Mouse (Mus musculus): ENCODE measurements around the gene Kyat3.

Gene Kyat3

GRCm38 (mm10) chr3:142749131-142749530 lies 48.3 kb downstream of the Kyat3 start:
- DNase-seq = no peak

DNA sequence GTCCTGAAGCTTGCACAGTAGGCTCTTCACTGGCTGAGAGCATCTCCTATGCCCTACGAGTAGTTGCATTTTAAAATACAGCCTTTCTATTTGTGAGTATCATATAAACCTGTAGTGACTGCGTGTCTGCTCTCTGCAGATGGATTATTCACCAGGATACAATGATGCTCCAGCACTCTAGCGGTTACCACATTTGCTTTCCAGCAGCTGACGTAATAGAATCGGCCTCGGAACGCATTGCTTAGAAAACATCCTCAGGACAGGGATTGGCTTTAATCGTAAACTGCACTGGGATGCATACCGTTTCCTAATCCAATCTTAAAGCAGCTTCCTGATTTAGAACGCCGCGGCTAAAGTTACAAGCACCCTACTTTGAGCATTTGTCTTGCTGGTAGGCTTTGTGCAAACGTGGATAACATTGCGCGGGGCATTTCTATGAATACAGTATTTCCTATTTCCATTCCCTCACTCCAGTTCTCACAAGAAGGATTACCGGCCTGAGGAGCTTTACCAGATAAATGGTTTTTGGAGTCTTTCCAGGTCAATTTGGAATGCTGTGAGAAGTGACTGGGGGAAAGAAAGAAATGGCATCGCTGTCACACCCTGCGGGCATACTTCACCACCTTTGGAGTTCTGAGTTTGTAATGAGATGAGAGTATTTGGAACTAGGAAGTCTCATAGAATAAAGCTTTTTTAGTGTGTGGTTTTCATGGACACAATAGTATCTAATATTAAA lies 54.4 kb downstream of the Kyat3 start:
- no peak for DNase-seq

GRCm38 (mm10) chr3:142757841-142758240 lies 57.0 kb downstream of the Kyat3 start:
- no peak for DNase-seq

DNA sequence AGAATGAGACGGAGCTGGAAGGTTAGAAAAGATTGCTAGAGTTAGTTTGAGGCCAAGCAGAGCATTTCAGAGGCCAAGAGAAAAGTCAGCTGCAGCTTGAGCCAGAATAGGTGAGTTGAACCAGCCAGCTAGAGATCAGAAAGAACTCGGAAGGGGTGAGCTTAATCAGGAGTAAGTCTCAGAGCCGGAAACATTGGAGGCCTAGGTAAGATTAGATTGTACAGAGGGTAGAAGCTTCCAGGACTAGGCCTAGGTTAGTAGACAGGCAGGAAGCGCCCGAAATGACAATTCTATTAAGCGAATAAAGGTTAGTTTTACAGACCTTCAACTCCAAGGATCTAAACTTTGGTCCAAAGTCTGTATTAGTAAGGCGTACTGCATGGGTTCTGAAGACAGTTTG lies 57.7 kb downstream of the Kyat3 start:
- no peak for DNase-seq

GRCm38 (mm10) chr3:142760356-142760755 lies 59.5 kb downstream of the Kyat3 start:
- DNase-seq = no peak

DNA sequence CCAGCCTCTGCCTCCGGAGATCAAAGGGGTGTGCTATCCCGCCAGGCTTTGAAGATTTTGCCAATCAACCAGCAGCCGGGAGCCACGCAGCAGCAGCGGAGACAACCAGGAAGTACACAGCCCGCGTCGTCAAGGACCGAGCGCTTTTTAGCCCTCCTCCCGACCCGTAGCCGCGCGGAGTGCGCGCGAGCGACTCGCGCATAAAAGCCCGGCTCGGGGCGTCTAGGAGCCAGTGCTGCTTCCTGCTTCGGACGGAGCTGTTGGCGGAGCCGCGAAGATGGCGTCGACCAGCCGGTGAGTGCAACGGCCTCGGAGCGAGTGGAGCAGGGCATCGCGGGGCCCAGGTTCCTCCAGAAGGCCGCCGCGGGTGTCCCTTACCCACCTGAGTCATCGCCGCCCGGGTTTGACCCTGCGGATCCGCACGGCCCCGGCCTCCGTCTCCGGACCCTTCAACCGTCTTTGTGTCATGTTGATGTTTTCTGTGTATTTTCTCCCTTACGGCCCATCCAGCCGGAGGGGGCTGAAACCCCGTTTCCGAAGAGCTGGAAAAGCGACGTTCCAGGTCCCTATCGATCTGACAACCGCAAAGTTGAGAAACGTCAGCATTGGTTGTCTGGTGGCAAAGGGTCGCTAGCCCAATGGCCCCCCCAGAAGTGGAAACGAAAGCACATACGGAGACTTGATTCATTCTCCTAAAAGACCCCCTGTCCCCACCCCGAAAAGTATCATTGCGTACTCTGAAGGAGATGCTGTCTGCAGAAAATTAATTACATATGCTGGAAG lies 64.3 kb downstream of the Kyat3 start, which contains the start of gene Gtf2b:
Gtf2b (plus strand) TSS at position 51 of the 783 bp plus-strand sequence.
- peak; percentile 88 to 90 for DNase-seq

DNA sequence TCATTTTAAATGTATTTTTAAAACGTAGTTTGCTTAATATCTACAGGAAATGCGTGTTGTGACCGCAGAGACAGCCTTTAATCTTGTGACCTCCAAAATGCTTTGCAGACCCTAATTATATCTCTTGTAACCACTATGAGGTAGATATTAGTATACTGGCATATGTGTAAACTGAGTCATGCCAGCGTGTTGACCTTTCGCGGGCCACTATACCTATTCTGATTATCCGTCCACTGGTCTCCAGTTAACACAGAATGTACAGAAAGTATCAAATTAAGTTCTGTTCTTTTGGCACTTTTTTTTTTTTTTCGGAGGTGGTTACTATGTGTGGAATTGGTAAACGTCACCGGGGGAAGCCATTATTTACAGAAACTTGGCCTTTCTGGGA lies 64.9 kb downstream of the Kyat3 start:
- no peak for DNase-seq

GRCm38 (mm10) chr3:142768498-142768897 lies 67.6 kb downstream of the Kyat3 start:
- DNase-seq = no peak

DNA sequence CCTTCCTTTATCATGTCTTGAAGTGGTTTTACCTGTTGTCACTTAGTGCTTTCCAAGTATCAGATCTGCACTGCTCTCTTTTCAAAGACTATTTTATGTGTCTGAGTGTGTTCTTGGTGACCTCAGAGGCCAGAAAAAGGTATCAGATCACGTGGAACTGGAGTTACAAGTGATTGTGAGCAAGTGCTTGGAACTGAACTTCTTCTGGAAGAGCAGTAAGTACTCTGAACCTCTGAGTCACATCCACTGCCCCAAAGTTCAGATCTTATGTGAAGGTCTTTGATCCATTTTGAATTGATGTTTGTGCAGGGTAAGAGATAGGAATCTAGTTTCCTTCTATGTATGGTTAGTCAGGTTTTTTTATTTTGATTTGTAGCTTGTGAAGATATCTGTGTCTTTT lies 69.7 kb downstream of the Kyat3 start:
- no peak for DNase-seq

- no peak for DNase-seq
These were observed 72.8 kb downstream of the Kyat3 start for GRCm38 (mm10) chr3:142773538-142774191.

DNA sequence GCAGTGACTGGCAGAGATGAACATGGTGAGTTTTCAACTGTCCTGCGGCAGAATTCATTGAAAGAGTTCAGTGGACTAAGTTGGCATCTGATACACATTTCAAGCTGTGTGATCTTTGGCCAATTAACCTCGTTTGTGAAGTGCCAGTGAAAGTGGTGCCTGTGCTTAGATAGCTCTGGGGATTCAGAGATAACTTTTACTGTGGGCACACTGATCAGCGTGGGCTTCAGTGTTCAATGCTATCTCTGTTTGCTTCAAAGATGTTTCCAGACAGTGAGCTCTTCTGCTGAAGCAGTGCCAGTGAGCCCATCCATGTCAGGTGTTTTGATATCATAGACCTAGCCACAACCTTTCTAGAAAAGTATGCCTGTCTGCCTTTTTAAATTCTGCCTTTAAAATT lies 76.4 kb downstream of the Kyat3 start:
- DNase-seq = no peak

GRCm38 (mm10) chr3:142786423-142787072 lies 85.7 kb downstream of the Kyat3 start:
- DNase-seq = no peak

- DNase-seq = no peak
These were observed 94.7 kb downstream of the Kyat3 start for GRCm38 (mm10) chr3:142795587-142795986.
